12 mouse cellular contexts compared by ENCODE assay signal in genomic region chr7:145216591-145216990, GRCm38 (mm10). TPM values are rescaled to one million over a fixed set of nuclear protein-coding genes. Genes with fewer than 3 reads are reported as not detected.
DNase-seq lines count a peak whose midpoint lies in the region; ATAC-seq lines count a peak whose summit lies in the region.
"Had no signal": no experiment of that assay in that cellular context is flagged by ENCODE, and none has a peak within 500 bp of the region (broad histone marks: within the 10 kb centered on the region; RNA-seq: fewer than 3 reads in every experiment).

No protein-coding gene starts in this region.

- no peak for DNase-seq in heart, adult 11 months
- DNase-seq in testis, postnatal 10 days (ENCODE audit: low spot score), result peak; percentile 38
- DNase-seq in testis, postnatal 14 days (ENCODE audit: low spot score), result no peak
- peak; percentile 61 for DNase-seq in kidney, postnatal 14 days
- no peak for DNase-seq in adrenal gland, postnatal 36 days
- DNase-seq in cerebellum, adult 18-20 months, result no peak
- no peak for DNase-seq in forebrain, embryonic 14.5 days (ENCODE audit: low spot score)

- 67% methylated on average over 1 of the region's 1 CpGs for WGBS in heart, embryonic 12.5 days
- 46% methylated on average over 1 of the region's 1 CpGs for WGBS in forebrain, embryonic 14.5 days

- no peaks in the 10 kb centered on the region for H3K27me3 ChIP-seq in heart, embryonic 12.5 days (replicated peaks)
- H3K27me3 ChIP-seq in forebrain, embryonic 14.5 days (replicated peaks; ENCODE audit: control insufficient read depth, insufficient read depth, low read length), result no peaks in the 10 kb centered on the region
- H3K27me3 ChIP-seq: forebrain, embryonic 13.5 days; neural tube, embryonic 13.5 days; stomach, embryonic 15.5 days had no signal

- H3K9ac ChIP-seq in heart, embryonic 12.5 days, result no peak overlapping the region
- no peak overlapping the region for H3K9ac ChIP-seq in forebrain, embryonic 14.5 days (ENCODE audit: low read length)
- H3K9ac ChIP-seq: forebrain, embryonic 13.5 days; neural tube, embryonic 13.5 days; stomach, embryonic 15.5 days had no signal

- no peaks in the 10 kb centered on the region for H3K9me3 ChIP-seq in heart, embryonic 12.5 days (replicated peaks)
- H3K9me3 ChIP-seq in forebrain, embryonic 14.5 days (replicated peaks; ENCODE audit: control insufficient read depth, low read length), result no peaks in the 10 kb centered on the region
- H3K9me3 ChIP-seq: forebrain, embryonic 13.5 days; G1E; neural tube, embryonic 13.5 days; stomach, embryonic 15.5 days had no signal

- peaks cover 55% of the 10 kb centered on the region for H3K4me1 ChIP-seq in heart, embryonic 12.5 days (replicated peaks)
- H3K4me1 ChIP-seq in forebrain, embryonic 14.5 days (ENCODE audit: control insufficient read depth, insufficient read depth, low read length), result peaks cover 5% of the 10 kb centered on the region

- H3K36me3 ChIP-seq in heart, embryonic 12.5 days, result no peaks in the 10 kb centered on the region
- no peaks in the 10 kb centered on the region for H3K36me3 ChIP-seq in forebrain, embryonic 14.5 days (ENCODE audit: control insufficient read depth, insufficient read depth, low read length)
- H3K36me3 ChIP-seq: G1E; neural tube, embryonic 13.5 days; stomach, embryonic 15.5 days had no signal

- H3K4me2 ChIP-seq in heart, embryonic 12.5 days, result no peak overlapping the region
- no peak overlapping the region for H3K4me2 ChIP-seq in forebrain, embryonic 14.5 days (ENCODE audit: low read length)
- H3K4me2 ChIP-seq: forebrain, embryonic 13.5 days; neural tube, embryonic 13.5 days; stomach, embryonic 15.5 days had no signal

- no peak; the same call in 1 of the 2 replicates for ATAC-seq in heart, embryonic 12.5 days (ENCODE audit: insufficient number of reproducible peaks, low FRiP score)
- no peak for ATAC-seq in forebrain, embryonic 14.5 days
- ATAC-seq: forebrain, embryonic 13.5 days had no signal

- no peak overlapping the region for H3K4me3 ChIP-seq in heart, embryonic 12.5 days
- no peak overlapping the region for H3K4me3 ChIP-seq in forebrain, embryonic 14.5 days (ENCODE audit: low read depth, low read length)
- H3K4me3 ChIP-seq: forebrain, embryonic 13.5 days; neural tube, embryonic 13.5 days; stomach, embryonic 15.5 days had no signal

- peak overlapping the region; percentile 47; the same call in 1 of the 2 replicates for H3K27ac ChIP-seq in heart, embryonic 12.5 days (ENCODE audit: poor library complexity, severe bottlenecking)
- H3K27ac ChIP-seq in forebrain, embryonic 14.5 days (ENCODE audit: low read depth, low read length), result no peak overlapping the region
- H3K27ac ChIP-seq: forebrain, embryonic 13.5 days; neural tube, embryonic 13.5 days; stomach, embryonic 15.5 days had no signal

RNA-seq across cellular contexts. Expression of gene 1810010D01Rik, which starts 8.7 kb away (rescaled TPM):
- 0.30 and 0.36 TPM in 2 replicates for polyA plus RNA-seq in heart, embryonic 12.5 days (2016; fragmentation: Nextera tagmentation; extraction: Ambion mirVana)
- under 1 TPM in 1 of 2 experiments, not detected in 1; 0.66 TPM for total RNA-seq in adrenal gland, postnatal 36 days (2021)
- polyA plus RNA-seq in forebrain, embryonic 14.5 days (2014; fragmentation: Nextera tagmentation; extraction: Ambion mirVana), result not detected in 2 replicates
- total RNA-seq: G1E had no signal
- polyA plus RNA-seq: G1E; neural tube, embryonic 13.5 days had no signal

Comparison
In these comparisons a context has a peak if more than half of its experiments do, and no peak if none do; other contexts are left out.
1. DNase-seq: peak in testis, postnatal 10 days (single experiment) and kidney, postnatal 14 days (single experiment); none in heart, adult 11 months (single experiment), testis, postnatal 14 days (single experiment), adrenal gland, postnatal 36 days (0 of 2), cerebellum, adult 18-20 months (0 of 2) and forebrain, embryonic 14.5 days (single experiment).